Mouse (Mus musculus) neural tube, embryonic 12.5 days (tissue): ENCODE measurements around the gene Sgms1. TPM values are rescaled to one million over a fixed set of nuclear protein-coding genes. Genes with fewer than 3 reads are reported as not detected.

Experiments
- ATAC-seq: fragments of 200-750 bp; cut with Nextera tagmentation; 2 replicates; pipeline ENCODE4 v1.8.0; 2017; ENCODE audit warnings: low read depth, mild to moderate bottlenecking, moderate TSS enrichment, moderate library complexity; ENCODE audit not compliant: low FRiP score
- H3K27ac ChIP-seq: fragments of 300-500 bp; sonication (generic); 2 replicates; pipeline ENCODE4 v1.5.1; 2016
- H3K27me3 ChIP-seq: fragments of 300-500 bp; sonication (generic); replicated peaks from 2 replicates; pipeline ENCODE4 v1.6.1; 2016; ENCODE audit warnings: mild to moderate bottlenecking
- H3K36me3 ChIP-seq: fragments of 300-500 bp; sonication (generic); 2 replicates; pipeline ENCODE4 v1.6.1; 2016; ENCODE audit warnings: mild to moderate bottlenecking
- H3K4me1 ChIP-seq: fragments of 300-500 bp; sonication (generic); 2 replicates; pipeline ENCODE4 v1.6.1; 2016
- H3K4me2 ChIP-seq: fragments of 300-500 bp; sonication (generic); replicated peaks from 2 replicates; pipeline ENCODE4 v1.6.1; 2016; ENCODE audit warnings: mild to moderate bottlenecking
- H3K4me3 ChIP-seq: fragments of 300-500 bp; sonication (generic); 2 replicates; pipeline ENCODE4 v1.5.1; 2016
- H3K9ac ChIP-seq: fragments of 300-500 bp; sonication (generic); 2 replicates; pipeline ENCODE4 v1.6.1; 2016; ENCODE audit warnings: mild to moderate bottlenecking
- H3K9me3 ChIP-seq: fragments of 300-500 bp; sonication (generic); 2 replicates; pipeline ENCODE4 v1.6.1; 2016; ENCODE audit warnings: mild to moderate bottlenecking
- WGBS: fragments of 180-500 bp; shearing (Covaris S2); methylation state at CpG from one replicate; pipeline ENCODE4 v1.1.7; 2016; 5-methylcytosine and 5-hydroxymethylcytosine counted together
- polyA plus RNA-seq: library from polyadenylated mRNA; unstranded; fragments of >200 nt; fragmentation: Nextera tagmentation; extraction: Ambion mirVana; gene quantifications from 2 replicates; pipeline ENCODE4 v1.2.1, GENCODE M21; 2016

Sgms1 gene
- polyA plus RNA-seq, 1 experiment from 2014 or later = 17.2 TPM

DNA sequence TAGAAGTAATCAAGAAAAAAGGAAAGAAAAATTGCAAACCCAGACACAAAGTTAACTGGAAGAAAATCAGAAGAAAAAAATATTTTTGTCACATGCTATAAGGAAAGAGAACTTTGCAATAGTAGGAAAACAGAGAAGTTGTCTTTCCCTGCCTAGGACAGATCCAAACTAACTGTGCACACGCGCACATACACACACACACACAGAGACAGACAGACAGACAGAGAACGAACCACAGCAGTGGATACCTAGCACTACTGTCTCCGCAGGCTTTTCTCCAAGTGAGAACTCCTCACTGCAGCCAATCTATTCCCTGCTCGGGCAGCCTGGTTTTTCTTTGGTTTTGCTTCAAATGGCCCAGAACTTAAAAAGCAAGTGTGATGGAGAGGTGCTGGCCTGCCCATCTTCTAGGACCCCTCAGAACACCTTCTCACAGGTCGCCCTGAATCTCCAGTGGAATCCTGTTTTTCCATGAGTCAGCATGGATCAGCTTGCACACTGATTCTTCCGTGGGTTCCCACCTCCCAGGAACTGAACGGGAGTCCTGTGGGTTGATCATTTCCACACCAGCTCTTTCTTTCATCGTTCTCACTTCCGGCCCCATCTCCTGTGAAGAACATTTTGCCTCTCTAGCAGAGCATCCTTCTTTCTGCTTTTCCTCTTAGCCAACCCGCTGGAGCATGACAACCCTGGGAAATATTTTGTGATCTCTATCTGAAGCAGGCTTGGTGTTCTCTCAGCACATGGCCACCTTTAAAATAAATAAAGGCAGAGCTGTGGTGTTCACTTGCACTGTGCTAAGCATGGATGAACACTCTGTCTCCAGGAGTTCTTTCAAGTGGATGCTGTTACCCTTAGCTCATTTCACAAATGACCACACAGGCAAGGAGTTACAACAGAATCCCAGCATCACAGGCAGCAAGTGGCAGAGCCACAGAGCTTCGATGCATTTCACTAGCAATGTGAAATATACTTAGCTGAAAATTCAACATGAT is 96.4 kb downstream of the Sgms1 start:
- Histone ChIP-seq H3K9me3 (no peaks in the 10 kb centered on the region), H3K36me3 (no peaks in the 10 kb centered on the region), H3K27me3 (no peaks in the 10 kb centered on the region), H3K4me1 (no peaks in the 10 kb centered on the region), H3K4me2 (no peak overlapping the region), H3K4me3 (no peak overlapping the region), H3K27ac (no peak overlapping the region), H3K9ac (no peak overlapping the region)
- 83% methylated on average over 12 of the region's 12 CpGs for whole genome bisulfite sequencing
- ATAC-seq = no peak

DNA sequence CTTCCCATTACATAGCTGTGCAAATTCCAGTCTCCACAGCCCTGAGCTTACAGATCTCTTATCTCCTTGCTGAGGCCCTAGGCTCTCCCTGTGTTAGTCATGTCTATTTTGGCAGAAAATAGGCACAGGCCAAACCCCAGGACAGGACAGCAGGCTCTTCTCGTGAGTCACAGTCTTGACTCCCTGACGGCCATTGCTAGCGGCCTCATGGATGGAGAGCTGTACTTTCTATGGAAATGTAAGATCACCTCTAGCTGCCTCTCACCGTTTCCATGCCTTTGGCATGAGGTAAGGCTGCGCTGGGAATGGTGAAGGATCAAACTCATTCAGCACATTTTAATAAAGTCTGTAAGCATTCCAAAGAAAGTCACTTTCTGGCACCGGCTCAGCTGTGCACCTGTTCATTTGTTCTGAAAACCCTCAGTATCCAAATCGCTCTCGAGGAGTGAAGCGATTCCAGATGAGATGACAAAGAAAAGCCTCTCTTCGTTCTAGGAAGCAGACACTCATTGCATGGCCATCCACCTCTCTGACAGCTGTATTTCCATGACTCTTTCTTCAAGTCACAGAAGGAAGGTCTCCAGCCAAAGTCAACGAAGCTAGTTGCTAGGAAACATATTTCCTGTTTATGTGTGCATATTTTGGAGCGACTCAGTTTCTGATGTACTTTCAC is 97.3 kb downstream of the Sgms1 start:
- Histone ChIP-seq H3K9ac (no peak overlapping the region), H3K4me1 (no peaks in the 10 kb centered on the region), H3K4me2 (no peak overlapping the region), H3K27ac (no peak overlapping the region), H3K27me3 (no peaks in the 10 kb centered on the region), H3K4me3 (no peak overlapping the region), H3K9me3 (no peaks in the 10 kb centered on the region), H3K36me3 (no peaks in the 10 kb centered on the region)
- WGBS = 89% methylated on average over 12 of the region's 12 CpGs
- no peak for ATAC-seq

GRCm38 (mm10) chr19:32291130-32291529 is 98.4 kb downstream of the Sgms1 start:
- Histone ChIP-seq H3K9ac (no peak overlapping the region), H3K4me2 (no peak overlapping the region), H3K4me1 (no peaks in the 10 kb centered on the region), H3K9me3 (no peaks in the 10 kb centered on the region), H3K27me3 (no peaks in the 10 kb centered on the region), H3K27ac (no peak overlapping the region), H3K36me3 (no peaks in the 10 kb centered on the region), H3K4me3 (no peak overlapping the region)
- ATAC-seq = no peak
- 93% methylated on average over 5 of the region's 5 CpGs for WGBS

GRCm38 (mm10) chr19:32288895-32289294 is 100.6 kb downstream of the Sgms1 start:
- Histone ChIP-seq H3K9ac (no peak overlapping the region), H3K4me2 (no peak overlapping the region), H3K27me3 (no peaks in the 10 kb centered on the region), H3K9me3 (no peaks in the 10 kb centered on the region), H3K36me3 (no peaks in the 10 kb centered on the region), H3K4me3 (no peak overlapping the region), H3K27ac (no peak overlapping the region), H3K4me1 (no peaks in the 10 kb centered on the region)
- no peak for ATAC-seq
- WGBS = 65% methylated on average over 5 of the region's 5 CpGs

- Histone ChIP-seq H3K27me3 (no peaks in the 10 kb centered on the region), H3K9me3 (no peaks in the 10 kb centered on the region), H3K9ac (no peak overlapping the region), H3K36me3 (no peaks in the 10 kb centered on the region), H3K4me3 (no peak overlapping the region), H3K27ac (no peak overlapping the region), H3K4me2 (no peak overlapping the region), H3K4me1 (no peaks in the 10 kb centered on the region)
- no peak for ATAC-seq
- 75% methylated on average over 3 of the region's 3 CpGs for WGBS
Observed at GRCm38 (mm10) chr19:32287839-32288238, 101.7 kb downstream of the Sgms1 start.

- no peak for ATAC-seq
- Histone ChIP-seq H3K4me1 (no peaks in the 10 kb centered on the region), H3K27ac (no peak overlapping the region), H3K4me2 (no peak overlapping the region), H3K27me3 (no peaks in the 10 kb centered on the region), H3K9ac (no peak overlapping the region), H3K36me3 (no peaks in the 10 kb centered on the region), H3K9me3 (no peaks in the 10 kb centered on the region), H3K4me3 (no peak overlapping the region)
- WGBS = 81% methylated on average over 3 of the region's 3 CpGs
Observed at GRCm38 (mm10) chr19:32285455-32285831, 104.1 kb downstream of the Sgms1 start.

DNA sequence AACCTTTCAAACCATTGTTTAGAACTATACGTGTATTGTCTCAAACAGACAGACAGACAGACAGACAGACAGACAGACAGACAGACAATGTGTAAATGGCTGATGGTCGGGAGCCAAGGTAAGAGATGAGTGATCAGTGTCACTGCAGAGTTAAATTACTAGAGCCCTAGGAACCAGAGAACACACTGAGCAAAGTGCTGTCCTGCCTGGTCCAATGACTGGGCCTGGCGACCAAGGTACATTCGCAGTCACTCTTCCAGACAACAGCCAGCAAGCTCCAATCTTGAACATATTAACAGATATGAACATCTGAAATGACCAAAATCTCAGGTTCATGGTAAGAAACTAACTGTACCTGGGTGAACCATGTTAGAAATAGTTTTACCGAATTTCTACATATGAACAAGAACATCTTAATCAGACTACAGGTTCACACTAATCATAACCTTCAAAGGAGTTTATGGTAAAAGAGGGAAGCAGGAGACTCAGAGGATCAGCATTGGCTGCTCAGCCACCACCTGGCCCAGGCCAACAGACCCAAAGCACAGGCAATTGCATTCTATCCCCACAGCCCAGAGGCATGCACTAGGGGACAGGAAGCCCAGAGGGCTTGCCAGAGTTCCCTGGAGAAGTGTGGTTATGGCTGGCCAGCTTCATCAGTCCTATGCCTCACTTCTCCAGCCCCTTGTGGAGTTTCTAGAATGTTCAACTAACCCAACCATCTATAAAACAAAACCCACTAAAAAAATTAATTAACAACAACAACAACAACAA is 104.6 kb downstream of the Sgms1 start:
- Histone ChIP-seq H3K9ac (no peak overlapping the region), H3K4me3 (no peak overlapping the region), H3K36me3 (no peaks in the 10 kb centered on the region), H3K4me1 (no peaks in the 10 kb centered on the region), H3K9me3 (no peaks in the 10 kb centered on the region), H3K27me3 (no peaks in the 10 kb centered on the region), H3K4me2 (no peak overlapping the region), H3K27ac (no peak overlapping the region)
- no peak for ATAC-seq
- 92% methylated on average over 5 of the region's 5 CpGs for WGBS

- 60% methylated on average over 4 of the region's 4 CpGs for WGBS
- no peak overlapping the region for H3K4me2 ChIP-seq
- no peaks in the 10 kb centered on the region for H3K36me3 ChIP-seq
- no peaks in the 10 kb centered on the region for H3K27me3 ChIP-seq
- ATAC-seq = no peak
- no peak overlapping the region for H3K27ac ChIP-seq
- no peak overlapping the region for H3K4me3 ChIP-seq
- no peak overlapping the region for H3K9ac ChIP-seq
- H3K4me1 ChIP-seq = no peaks in the 10 kb centered on the region
- H3K9me3 ChIP-seq = no peaks in the 10 kb centered on the region
Observed at GRCm38 (mm10) chr19:32281917-32282316, 107.6 kb downstream of the Sgms1 start.

- H3K27ac ChIP-seq = no peak overlapping the region
- WGBS = 91% methylated on average over 4 of the region's 4 CpGs
Observed at GRCm38 (mm10) chr19:32280380-32280779, 109.1 kb downstream of the Sgms1 start.

GRCm38 (mm10) chr19:32279400-32279799 is 110.1 kb downstream of the Sgms1 start:
- ATAC-seq = no peak
- H3K4me1 ChIP-seq = no peaks in the 10 kb centered on the region
- no peak overlapping the region for H3K4me3 ChIP-seq
- H3K4me2 ChIP-seq = no peak overlapping the region
- no peak overlapping the region for H3K27ac ChIP-seq
- 86% methylated on average over 6 of the region's 6 CpGs for WGBS
- H3K36me3 ChIP-seq = no peaks in the 10 kb centered on the region
- no peaks in the 10 kb centered on the region for H3K9me3 ChIP-seq
- no peaks in the 10 kb centered on the region for H3K27me3 ChIP-seq
- H3K9ac ChIP-seq = no peak overlapping the region

More at GRCm38 (mm10) chr19:32280380-32280779, 109.1 kb downstream of the Sgms1 start:
- H3K4me2 ChIP-seq = no peak overlapping the region
- H3K9ac ChIP-seq = no peak overlapping the region
- H3K9me3 ChIP-seq = no peaks in the 10 kb centered on the region
- no peak overlapping the region for H3K4me3 ChIP-seq
- H3K36me3 ChIP-seq = no peaks in the 10 kb centered on the region
- no peaks in the 10 kb centered on the region for H3K27me3 ChIP-seq
- ATAC-seq = no peak
- H3K4me1 ChIP-seq = no peaks in the 10 kb centered on the region

DNA sequence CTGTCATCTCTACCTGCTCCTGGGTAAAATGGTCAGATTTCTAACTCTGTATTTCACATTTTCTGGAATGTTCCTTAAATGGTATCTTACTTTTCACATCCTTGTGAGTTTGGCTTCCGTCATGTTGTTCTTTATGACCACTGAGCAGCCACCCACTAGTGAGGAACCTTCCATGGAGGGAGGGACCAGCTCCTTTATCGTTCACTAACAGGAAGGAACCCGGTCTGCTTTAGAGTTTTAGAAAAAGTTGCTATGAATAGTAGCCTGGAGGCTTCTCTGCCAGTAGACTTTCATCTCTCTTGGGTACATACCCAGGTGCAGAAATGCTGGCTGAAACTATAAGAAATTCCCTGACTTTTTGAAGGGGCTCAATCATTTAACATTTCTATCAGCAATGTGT is 111.6 kb downstream of the Sgms1 start:
- 87% methylated on average over 3 of the region's 3 CpGs for WGBS
- no peaks in the 10 kb centered on the region for H3K9me3 ChIP-seq
- H3K27me3 ChIP-seq = no peaks in the 10 kb centered on the region
- no peak overlapping the region for H3K9ac ChIP-seq
- no peak overlapping the region for H3K4me2 ChIP-seq
- H3K4me1 ChIP-seq = no peaks in the 10 kb centered on the region
- no peak for ATAC-seq
- H3K36me3 ChIP-seq = no peaks in the 10 kb centered on the region
- no peak overlapping the region for H3K27ac ChIP-seq
- H3K4me3 ChIP-seq = no peak overlapping the region

- no peak overlapping the region for H3K9ac ChIP-seq
- no peaks in the 10 kb centered on the region for H3K27me3 ChIP-seq
- ATAC-seq = no peak
- H3K36me3 ChIP-seq = no peaks in the 10 kb centered on the region
- no peaks in the 10 kb centered on the region for H3K9me3 ChIP-seq
- no peaks in the 10 kb centered on the region for H3K4me1 ChIP-seq
- no peak overlapping the region for H3K27ac ChIP-seq
- H3K4me2 ChIP-seq = no peak overlapping the region
- no peak overlapping the region for H3K4me3 ChIP-seq
- 92% methylated on average over 2 of the region's 2 CpGs for WGBS
Observed at GRCm38 (mm10) chr19:32277287-32277686, 112.2 kb downstream of the Sgms1 start.
